Mouse (Mus musculus): ENCODE measurements around the gene Mamdc2.
"Not testable (repeated sequence)": the region's sequence is repeated elsewhere in the genome, so short reads cannot be mapped to it uniquely, and the experiment has no call there.

Gene Mamdc2

DNA sequence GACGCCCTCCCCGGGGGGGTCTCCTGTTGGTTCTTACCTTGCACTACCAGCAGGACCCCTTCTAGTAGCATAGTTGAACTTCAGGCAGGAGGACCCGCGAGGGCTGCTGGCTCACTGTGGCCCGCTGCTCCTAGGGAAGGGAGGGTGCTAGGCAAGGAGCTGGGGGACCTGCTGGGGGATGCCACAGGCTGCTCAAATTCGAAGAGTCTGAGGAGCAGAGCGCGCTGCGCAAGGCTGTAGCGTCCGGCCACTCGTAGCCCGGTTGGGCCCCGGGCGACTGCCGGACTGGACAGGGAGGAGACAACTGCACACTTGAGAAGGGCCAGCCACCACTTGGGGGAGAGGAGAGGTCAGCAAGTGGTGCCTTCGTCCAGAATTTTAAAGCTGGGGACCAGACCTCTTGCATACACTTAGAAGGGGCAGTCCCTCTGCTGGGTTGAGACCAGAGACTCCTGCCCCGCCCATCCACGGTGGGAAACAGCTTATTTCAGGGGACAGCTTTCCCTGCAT lies at the start of gene Mamdc2:
TSS of gene Mamdc2 (minus strand) at position 455 of the 510 bp plus-strand sequence.
- DNase-seq (ENCODE audit: inconsistent ontology term) = peak; percentile 52

DNA sequence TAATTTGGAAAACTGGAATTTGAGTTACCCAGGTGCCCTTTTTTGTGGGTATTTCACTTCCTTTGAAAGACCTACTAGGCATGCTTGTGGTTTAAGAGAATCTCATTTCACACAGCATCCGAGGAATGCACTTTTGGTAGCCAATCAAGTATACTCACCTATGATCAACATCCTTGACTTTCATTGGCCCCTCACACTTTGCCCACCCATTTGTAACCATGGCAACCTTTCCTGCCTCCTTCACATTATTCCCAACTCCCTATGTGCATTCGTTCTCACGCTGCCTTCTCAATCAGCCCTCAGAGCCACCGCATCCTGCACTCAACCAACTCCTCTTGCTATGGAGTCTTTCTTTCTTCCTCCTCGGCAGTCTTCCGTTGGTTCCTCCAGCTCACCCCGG lies 49.8 kb upstream of the Mamdc2 start:
- DNase-seq (ENCODE audit: inconsistent ontology term) = no peak

DNA sequence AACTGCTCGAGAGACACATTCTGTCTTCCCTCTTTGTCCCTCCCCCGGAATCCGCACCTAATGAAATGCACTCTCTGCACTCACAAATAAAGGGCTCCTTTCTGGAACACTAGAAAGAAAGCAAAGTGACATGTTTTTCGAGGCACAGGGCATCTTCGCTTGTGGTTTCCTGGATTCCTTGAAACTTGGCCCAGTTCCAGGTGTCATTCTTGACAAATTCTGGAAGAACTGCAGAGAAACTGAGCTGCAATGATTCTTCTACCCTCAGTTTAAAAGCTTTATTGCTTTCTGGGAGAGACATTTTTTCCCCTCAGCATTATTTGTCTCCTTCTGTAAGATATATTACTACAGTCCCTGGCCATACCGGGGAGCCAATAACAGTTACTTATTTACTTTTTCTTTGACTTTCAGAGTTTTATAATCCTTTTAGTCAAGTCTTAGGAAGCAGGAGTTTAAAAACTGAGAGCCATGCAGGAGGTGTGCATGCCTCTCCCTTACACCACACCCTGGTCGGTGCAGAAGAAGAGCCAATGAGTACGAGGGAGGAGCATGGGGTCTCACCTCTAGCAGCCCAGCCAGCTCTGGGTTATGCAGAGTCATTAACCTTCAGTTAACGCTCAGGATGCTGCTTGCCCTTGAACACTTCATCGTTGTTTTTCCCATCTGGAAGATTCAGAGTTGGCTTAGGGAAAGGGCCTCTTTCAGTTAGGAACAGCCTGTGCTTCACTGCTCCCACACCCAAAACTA lies 49.1 kb upstream of the Mamdc2 start:
- DNase-seq (ENCODE audit: inconsistent ontology term) = peak; percentile 54

DNA sequence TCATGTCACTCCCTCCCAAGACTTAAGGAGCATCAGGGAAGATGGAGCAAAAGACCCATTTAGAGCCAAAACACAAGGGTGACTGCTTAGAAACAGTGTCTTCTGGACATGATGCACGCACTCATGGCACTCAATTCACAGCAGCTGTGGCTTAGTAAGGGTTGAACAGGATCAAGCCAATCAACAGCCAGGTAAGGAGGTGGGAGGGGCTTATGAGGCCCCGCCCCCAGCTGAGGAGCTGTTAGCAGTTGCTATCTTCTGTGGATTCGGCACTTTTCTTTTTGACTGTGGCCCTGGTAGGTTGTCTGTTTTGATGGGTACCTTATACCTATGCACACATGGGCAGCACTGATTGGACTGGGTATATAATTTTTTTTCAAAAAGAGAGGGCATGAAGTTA lies 48.3 kb upstream of the Mamdc2 start:
- DNase-seq (ENCODE audit: inconsistent ontology term) = no peak

GRCm38 (mm10) chr19:23492663-23493062 lies 44.4 kb upstream of the Mamdc2 start:
- DNase-seq (ENCODE audit: inconsistent ontology term) = no peak

- DNase-seq (ENCODE audit: inconsistent ontology term) = not testable (repeated sequence)
Observed at GRCm38 (mm10) chr19:23490703-23491102, 42.5 kb upstream of the Mamdc2 start.

DNA sequence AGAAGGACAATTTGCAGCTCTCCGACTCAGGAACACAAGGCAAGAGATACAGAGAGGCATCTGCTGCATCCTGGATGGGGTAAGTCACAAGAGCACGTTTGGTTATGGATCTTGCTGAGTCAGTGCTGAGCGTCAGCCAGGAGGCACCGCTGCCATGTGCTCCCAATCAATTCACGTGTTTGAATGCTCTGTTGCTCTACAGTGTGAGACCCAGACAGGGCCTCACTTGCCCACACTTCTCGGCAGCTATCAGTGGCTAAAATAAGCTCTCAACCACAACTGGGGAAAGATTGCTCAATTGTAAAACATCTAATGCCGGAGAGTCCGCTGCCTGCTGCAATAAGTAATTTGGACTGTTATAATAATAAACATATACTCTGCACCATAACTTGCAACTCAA lies 41.5 kb upstream of the Mamdc2 start:
- DNase-seq (ENCODE audit: inconsistent ontology term) = peak; percentile 46

DNA sequence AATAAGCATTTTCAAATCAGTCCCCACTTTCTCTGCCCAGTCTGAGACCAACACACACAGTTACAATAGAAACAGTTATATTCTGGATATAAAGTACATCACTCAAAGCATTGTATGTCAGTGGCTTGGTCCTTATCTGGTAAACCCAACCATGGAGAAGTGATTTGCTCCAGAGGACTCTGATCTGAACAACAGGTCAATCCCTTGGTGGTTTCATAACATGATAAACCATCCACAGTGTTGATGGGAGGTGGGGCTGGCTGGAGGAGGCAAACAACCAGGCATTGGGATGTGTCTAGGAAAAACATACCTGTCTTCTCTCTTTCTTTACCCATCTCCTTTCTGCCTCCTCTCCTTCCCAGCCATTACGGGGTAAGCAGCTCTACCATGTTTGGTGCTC lies 39.2 kb upstream of the Mamdc2 start:
- DNase-seq (ENCODE audit: inconsistent ontology term) = no peak

GRCm38 (mm10) chr19:23486631-23487270 lies 38.5 kb upstream of the Mamdc2 start:
- no peak for DNase-seq (ENCODE audit: inconsistent ontology term)

DNA sequence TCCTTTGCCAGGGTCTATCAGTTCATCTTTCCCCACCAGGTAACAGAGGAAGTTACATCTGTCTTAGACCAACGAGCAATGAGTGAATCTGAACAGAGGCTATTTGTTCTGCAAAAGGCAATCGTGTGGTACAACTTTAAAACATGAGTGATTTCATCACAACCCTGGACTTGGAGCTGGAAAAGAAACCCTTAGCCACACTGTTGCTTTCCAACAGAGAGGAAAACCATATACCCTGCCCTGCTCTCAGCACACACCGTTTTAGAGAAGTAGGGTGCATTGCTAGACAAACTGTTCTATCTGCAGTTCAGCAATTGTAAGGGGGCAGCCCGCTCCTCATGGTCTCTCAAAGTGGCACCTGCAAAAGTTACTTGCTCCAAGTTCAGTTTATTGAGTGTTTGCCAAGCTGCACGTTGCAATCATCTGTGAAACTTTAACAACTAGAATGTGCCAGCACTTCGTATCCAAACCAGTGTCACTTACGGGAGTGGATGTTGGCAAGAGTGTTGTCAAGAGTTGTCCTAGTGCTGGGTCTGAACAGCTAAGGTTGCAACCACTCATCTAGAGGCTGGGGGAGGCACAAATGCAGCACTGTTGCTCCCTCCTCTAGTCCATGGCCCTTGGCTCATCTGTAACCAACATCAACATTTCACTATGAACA lies 37.8 kb upstream of the Mamdc2 start:
- no peak for DNase-seq (ENCODE audit: inconsistent ontology term)

GRCm38 (mm10) chr19:23482571-23482970 lies 34.3 kb upstream of the Mamdc2 start:
- not testable (repeated sequence) for DNase-seq (ENCODE audit: inconsistent ontology term)

- no peak for DNase-seq (ENCODE audit: inconsistent ontology term)
Observed at GRCm38 (mm10) chr19:23479597-23479967, 31.3 kb upstream of the Mamdc2 start.

DNA sequence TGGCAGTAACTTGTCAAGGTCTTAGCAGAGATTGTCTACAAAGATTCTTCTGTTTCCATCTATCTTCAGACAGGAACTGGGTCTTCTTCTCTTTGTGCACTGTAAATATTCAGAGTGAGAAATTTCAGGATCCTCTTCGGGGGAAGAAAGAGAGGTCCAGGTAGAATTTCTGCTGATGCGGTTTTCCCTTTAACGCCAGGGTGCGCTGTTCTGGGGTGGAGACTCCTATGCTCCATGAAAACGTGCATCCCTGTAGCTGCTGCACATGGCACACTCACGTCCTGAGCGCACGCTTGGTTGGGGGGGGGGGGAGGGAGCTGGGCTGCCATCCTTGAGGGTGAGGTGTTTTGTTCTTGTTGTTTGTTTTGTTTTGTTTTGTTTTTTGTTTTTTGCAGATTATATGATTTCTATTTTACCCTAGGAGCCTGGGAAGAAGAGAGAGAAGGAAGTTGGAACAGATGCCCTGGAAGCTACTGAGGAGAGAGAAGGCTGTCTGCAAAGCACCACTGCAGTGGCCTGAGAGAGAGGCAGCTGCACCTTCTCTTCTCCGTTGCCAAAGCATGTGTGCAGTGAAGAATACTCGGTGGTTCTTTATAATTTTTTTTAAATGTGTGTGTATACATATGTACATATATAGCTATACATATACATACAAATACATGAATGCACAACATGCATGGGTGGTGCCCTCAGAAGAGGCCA lies 30.8 kb upstream of the Mamdc2 start:
- no peak for DNase-seq (ENCODE audit: inconsistent ontology term)

GRCm38 (mm10) chr19:23477826-23478225 lies 29.6 kb upstream of the Mamdc2 start:
- peak; percentile 42 for DNase-seq (ENCODE audit: inconsistent ontology term)

DNA sequence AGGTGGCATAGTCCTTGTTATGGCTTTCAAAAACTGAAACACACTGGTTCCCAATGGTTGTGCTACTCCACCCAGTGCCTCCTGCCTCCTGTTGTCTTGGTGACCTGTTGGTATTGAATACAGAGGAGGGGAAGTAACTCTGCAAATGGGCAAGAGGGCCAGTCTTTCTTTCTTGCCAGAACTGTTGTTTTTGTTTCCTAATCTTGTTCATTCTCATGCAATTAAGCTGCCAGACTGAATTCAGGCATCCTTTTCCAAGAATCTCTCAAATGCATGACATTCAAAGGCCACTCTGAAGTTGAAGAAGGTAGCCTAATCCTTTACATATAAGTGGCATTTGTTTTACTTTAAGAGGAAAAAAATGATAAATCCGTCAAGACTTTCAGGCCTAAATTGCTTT lies 19.6 kb upstream of the Mamdc2 start:
- peak; percentile 68 for DNase-seq (ENCODE audit: inconsistent ontology term)

- DNase-seq (ENCODE audit: inconsistent ontology term) = no peak
Observed at GRCm38 (mm10) chr19:23467011-23467410, 18.8 kb upstream of the Mamdc2 start.

DNA sequence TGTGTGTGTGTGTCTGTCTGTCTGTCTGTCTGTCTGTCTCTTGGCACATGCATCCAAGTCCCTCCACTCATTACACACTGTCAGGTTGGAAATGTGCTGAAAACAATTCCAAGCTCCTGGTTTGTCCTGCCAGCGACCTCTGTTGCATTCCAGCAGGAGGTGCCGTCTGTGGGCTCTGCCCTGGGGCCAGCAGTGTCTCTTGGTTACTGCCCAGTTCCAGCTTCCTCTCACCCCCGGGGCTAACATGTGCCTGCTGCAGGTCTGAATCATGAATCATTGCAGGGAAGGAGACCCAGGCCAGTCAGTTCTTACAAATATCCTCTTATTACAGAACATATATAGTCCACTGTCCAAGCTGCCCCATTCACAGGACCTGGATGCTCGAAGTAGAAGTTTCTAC lies 9.2 kb upstream of the Mamdc2 start:
- peak; percentile 93 for DNase-seq (ENCODE audit: inconsistent ontology term)

- DNase-seq (ENCODE audit: inconsistent ontology term) = no peak
Observed at GRCm38 (mm10) chr19:23451361-23451760, 3.1 kb upstream of the Mamdc2 start.

GRCm38 (mm10) chr19:23447221-23447987 lies 838 bp downstream of the Mamdc2 start:
- peak; percentile 51 for DNase-seq (ENCODE audit: inconsistent ontology term)

DNA sequence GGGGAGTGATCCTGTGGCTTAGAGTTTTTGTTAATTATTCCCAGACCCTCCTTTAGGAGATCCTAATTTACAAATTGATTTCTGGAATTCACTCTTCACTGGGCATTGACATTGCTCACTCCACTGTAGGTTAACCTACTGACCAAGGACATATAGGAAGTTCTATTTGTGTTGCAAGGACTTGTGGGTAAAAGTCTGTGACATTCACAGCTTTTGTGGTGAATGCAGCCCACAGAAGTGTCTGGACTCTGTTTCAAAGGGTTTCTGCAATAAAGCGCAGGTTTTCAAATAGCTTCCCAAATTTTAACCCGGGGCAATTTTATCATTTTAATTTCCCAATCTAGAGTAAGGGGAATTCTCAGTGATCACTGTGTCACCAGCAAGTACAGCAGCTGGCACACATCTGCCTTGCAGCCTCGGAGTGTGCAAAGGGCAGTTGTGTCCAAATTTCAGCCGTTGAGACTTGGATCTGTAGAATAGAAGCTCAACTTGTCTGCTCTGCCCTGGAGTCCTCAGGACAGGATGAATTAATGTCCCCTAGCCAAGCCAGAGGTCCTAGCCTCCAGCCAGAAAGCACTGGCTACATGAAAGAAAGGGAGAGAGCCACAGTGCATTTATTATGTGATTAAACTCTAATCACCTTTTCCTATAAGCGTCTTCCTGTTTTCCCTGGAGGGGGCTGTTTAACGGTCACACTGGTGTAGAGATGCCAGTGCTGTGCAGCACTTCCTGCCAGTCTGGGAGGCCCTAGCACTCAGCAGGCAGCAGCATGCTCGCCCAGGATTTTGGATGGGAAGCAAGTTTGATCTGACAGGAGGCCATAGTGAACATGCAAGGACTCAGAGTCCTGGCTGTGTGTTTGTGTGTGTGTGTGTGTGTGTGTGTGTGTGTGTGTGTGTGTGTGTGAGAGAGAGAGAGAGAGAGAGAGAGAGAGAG lies 3.1 kb downstream of the Mamdc2 start:
- peak; percentile 7 for DNase-seq (ENCODE audit: inconsistent ontology term)

Data from Muller cell, postnatal 12 days (primary cell).